Mouse (Mus musculus) frontal cortex, postnatal 36 days (tissue): ENCODE data around the gene Gm20838.
"Not testable (repeated sequence)": the region's sequence is repeated elsewhere in the genome, so short reads cannot be mapped to it uniquely, and the experiment has no call there.

Source experiments
- DNase-seq, 2 experiments: peaks; one replicate each; pipeline ENCODE4 v3.0.0; 2022; ENCODE audit warnings: low spot score in 2 of 2

Gene Gm20838

GRCm38 (mm10) chrY:33543064-33543463 lies at the start of gene Gm20838:
Gm20838 (minus strand) TSS chrY:33543164.
- DNase-seq: not testable (repeated sequence)
